In genomic region chr9:65201021-65201380, GRCm38 (mm10) we compare ENCODE assay signal across 8 mouse cellular contexts. TPM values are rescaled to one million over a fixed set of nuclear protein-coding genes. Genes with fewer than 3 reads are reported as not detected.
DNase-seq lines count a peak whose midpoint lies in the region; ATAC-seq and TF ChIP-seq lines count a peak whose summit lies in the region.

No protein-coding gene starts in this region.

- H3K4me1 ChIP-seq in lung, embryonic 14.5 days (ENCODE audit: insufficient read depth) = peaks cover under 1% of the 10 kb centered on the region; the same call in 1 of the 2 replicates
- peaks cover 13% of the 10 kb centered on the region for H3K4me1 ChIP-seq in embryonic facial prominence, embryonic 15.5 days
- H3K4me1 ChIP-seq in liver, embryonic 12.5 days = peaks cover 58% of the 10 kb centered on the region
- H3K4me1 ChIP-seq in small intestine, adult 2 months (ENCODE audit: control insufficient read depth, insufficient read depth, insufficient read length, low read length) = peaks cover 8% of the 10 kb centered on the region

- no peak for TF ChIP-seq CTCF in lung, embryonic 14.5 days (IDR thresholded peaks at IDR 0.05; ENCODE audit: low read depth)
- TF ChIP-seq CTCF in small intestine, adult 2 months (IDR thresholded peaks at IDR 0.05; ENCODE audit: extremely low read depth, insufficient read length, insufficient replicate concordance, low read depth, low read length) = no peak

- H3K4me3 ChIP-seq in lung, embryonic 14.5 days (ENCODE audit: low read depth, low read length) = no peak overlapping the region
- H3K4me3 ChIP-seq in embryonic facial prominence, embryonic 15.5 days (replicated peaks) = no peak overlapping the region
- no peak overlapping the region for H3K4me3 ChIP-seq in liver, embryonic 12.5 days
- no peak overlapping the region for H3K4me3 ChIP-seq in small intestine, adult 2 months (ENCODE audit: low read depth, low read length)

- no peak for ATAC-seq in lung, embryonic 14.5 days (ENCODE audit: insufficient read depth)
- ATAC-seq in embryonic facial prominence, embryonic 15.5 days (ENCODE audit: insufficient number of reproducible peaks, low FRiP score, low TSS enrichment, low read depth) = no peak
- ATAC-seq in liver, embryonic 12.5 days = no peak
- ATAC-seq in activated CD4-positive, CD25-positive, alpha-beta regulatory T cell, adult 4 months = no peak

- peak overlapping the region; percentile 25; the same call in 1 of the 2 replicates for H3K27ac ChIP-seq in lung, embryonic 14.5 days (ENCODE audit: low read depth)
- peak overlapping the region; percentile 74 for H3K27ac ChIP-seq in embryonic facial prominence, embryonic 15.5 days (replicated peaks)
- H3K27ac ChIP-seq in liver, embryonic 12.5 days = peak overlapping the region; percentile 94
- H3K27ac ChIP-seq in small intestine, adult 2 months (ENCODE audit: insufficient read depth, low read depth, low read length) = peak overlapping the region; percentile 51; the same call in 1 of the 2 replicates

- 30% methylated on average over 3 of the region's 3 CpGs for WGBS in lung, embryonic 14.5 days
- WGBS in embryonic facial prominence, embryonic 15.5 days = 36% methylated on average over 3 of the region's 3 CpGs
- 15% methylated on average over 3 of the region's 3 CpGs for WGBS in liver, embryonic 12.5 days (ENCODE audit: insufficient replicate concordance)
- WGBS in small intestine, adult 2 months = 41% methylated on average over 3 of the region's 3 CpGs

- TF ChIP-seq POLR2A in small intestine, adult 2 months (IDR thresholded peaks at IDR 0.05; ENCODE audit: low read depth, low read length) = no peak

- no peaks in the 10 kb centered on the region for H3K36me3 ChIP-seq in lung, embryonic 14.5 days (ENCODE audit: insufficient read depth)
- no peaks in the 10 kb centered on the region for H3K36me3 ChIP-seq in embryonic facial prominence, embryonic 15.5 days
- no peaks in the 10 kb centered on the region for H3K36me3 ChIP-seq in liver, embryonic 12.5 days
- no peaks in the 10 kb centered on the region for H3K36me3 ChIP-seq in small intestine, adult 2 months (ENCODE audit: control insufficient read depth, insufficient read depth, low read length)

- no peak for DNase-seq in lung, embryonic 14.5 days
- no peak for DNase-seq in lung, postnatal 25 days (ENCODE audit: low spot score)
- DNase-seq in gastrocnemius, postnatal 10 days = no peak
- no peak for DNase-seq in left cerebral cortex, postnatal 14 days (ENCODE audit: low spot score in 2 of 2)

- H3K27me3 ChIP-seq in lung, embryonic 14.5 days (ENCODE audit: insufficient read depth, low read length) = no peaks in the 10 kb centered on the region
- no peaks in the 10 kb centered on the region for H3K27me3 ChIP-seq in embryonic facial prominence, embryonic 15.5 days
- H3K27me3 ChIP-seq in liver, embryonic 12.5 days (replicated peaks) = no peaks in the 10 kb centered on the region
- H3K27me3 ChIP-seq in small intestine, adult 2 months (ENCODE audit: control insufficient read depth, insufficient read depth, low read length) = no peaks in the 10 kb centered on the region

- H3K9me3 ChIP-seq in lung, embryonic 14.5 days (ENCODE audit: low read depth, low read length) = no peaks in the 10 kb centered on the region
- H3K9me3 ChIP-seq in embryonic facial prominence, embryonic 15.5 days (replicated peaks) = no peaks in the 10 kb centered on the region
- H3K9me3 ChIP-seq in liver, embryonic 12.5 days (replicated peaks) = no peaks in the 10 kb centered on the region

- H3K9ac ChIP-seq in lung, embryonic 14.5 days = no peak overlapping the region
- H3K9ac ChIP-seq in embryonic facial prominence, embryonic 15.5 days = no peak overlapping the region
- peak overlapping the region; percentile 39 for H3K9ac ChIP-seq in liver, embryonic 12.5 days

- H3K4me2 ChIP-seq in lung, embryonic 14.5 days = no peak overlapping the region
- H3K4me2 ChIP-seq in embryonic facial prominence, embryonic 15.5 days (replicated peaks) = no peak overlapping the region
- no peak overlapping the region for H3K4me2 ChIP-seq in liver, embryonic 12.5 days

- intact Hi-C loops in left cerebral cortex, postnatal 14 days (cut with DNase I) = no loop called here

RNA-seq across cellular contexts. Expression of gene Parp16, which starts 5.8 kb away (rescaled TPM):
- 5.3 and 6.9 TPM in 2 replicates for polyA plus RNA-seq in lung, embryonic 14.5 days (2014; fragmentation: Nextera tagmentation; extraction: Ambion mirVana)
- 7.5 and 8.9 TPM in 2 replicates for polyA plus RNA-seq in embryonic facial prominence, embryonic 15.5 days (2015; fragmentation: Nextera tagmentation; extraction: Ambion mirVana)
- 7.7 and 8.6 TPM in 2 replicates for polyA plus RNA-seq in liver, embryonic 12.5 days (2016; fragmentation: Nextera tagmentation; extraction: Ambion mirVana)
- polyA plus RNA-seq in small intestine, adult 2 months (2012; rRNA removed) = 10.0 and 16.3 TPM in 2 replicates
- 1 to 10 TPM; 5.7 to 6.6 TPM for polyA plus RNA-seq in activated CD4-positive, CD25-positive, alpha-beta regulatory T cell, adult 4 months (2017; shearing (Covaris generic))
- 1 to 10 TPM; 6.6 to 8.1 TPM for total RNA-seq in gastrocnemius, postnatal 10 days (2021)
- total RNA-seq in left cerebral cortex, postnatal 14 days (2021) = 1 to 10 TPM; 3.1 to 3.9 TPM

Comparison
In these comparisons a context has a peak if more than half of its experiments do, and no peak if none do; other contexts are left out.
1. H3K27ac ChIP-seq: peak in every context shown above with its lines; median percentile 94 in liver, embryonic 12.5 days; 74 in embryonic facial prominence, embryonic 15.5 days; 51 in small intestine, adult 2 months; 25 in lung, embryonic 14.5 days.